Mouse (Mus musculus): ENCODE results near the gene Oaz2. TPM values are rescaled to one million over a fixed set of nuclear protein-coding genes. Genes with fewer than 3 reads are reported as not detected.

Gene Oaz2
- 23.4 TPM for total RNA-seq (2023)

DNA sequence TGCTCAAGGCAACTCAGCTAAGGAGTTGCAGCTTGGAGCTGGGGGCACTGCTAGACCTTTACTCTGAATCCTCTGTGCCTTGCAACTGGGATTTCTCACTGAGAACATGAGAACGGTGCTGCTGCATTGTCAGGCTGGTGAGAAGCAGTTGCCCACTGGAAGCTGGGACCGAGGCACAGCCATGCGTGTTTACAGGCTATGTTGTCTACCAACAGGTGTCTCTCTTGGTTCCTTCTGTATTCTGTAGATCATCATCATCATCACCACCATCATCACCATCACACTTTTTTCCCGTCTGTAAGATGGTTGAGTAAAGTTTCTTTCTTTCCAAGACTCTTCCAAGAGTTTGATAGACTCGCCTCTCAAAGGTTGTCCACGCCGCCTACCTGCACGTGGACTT lies at the start of gene Oaz2:
Gene Oaz2, plus strand, starts transcription at position 301 of the 400 bp plus-strand sequence.

DNA sequence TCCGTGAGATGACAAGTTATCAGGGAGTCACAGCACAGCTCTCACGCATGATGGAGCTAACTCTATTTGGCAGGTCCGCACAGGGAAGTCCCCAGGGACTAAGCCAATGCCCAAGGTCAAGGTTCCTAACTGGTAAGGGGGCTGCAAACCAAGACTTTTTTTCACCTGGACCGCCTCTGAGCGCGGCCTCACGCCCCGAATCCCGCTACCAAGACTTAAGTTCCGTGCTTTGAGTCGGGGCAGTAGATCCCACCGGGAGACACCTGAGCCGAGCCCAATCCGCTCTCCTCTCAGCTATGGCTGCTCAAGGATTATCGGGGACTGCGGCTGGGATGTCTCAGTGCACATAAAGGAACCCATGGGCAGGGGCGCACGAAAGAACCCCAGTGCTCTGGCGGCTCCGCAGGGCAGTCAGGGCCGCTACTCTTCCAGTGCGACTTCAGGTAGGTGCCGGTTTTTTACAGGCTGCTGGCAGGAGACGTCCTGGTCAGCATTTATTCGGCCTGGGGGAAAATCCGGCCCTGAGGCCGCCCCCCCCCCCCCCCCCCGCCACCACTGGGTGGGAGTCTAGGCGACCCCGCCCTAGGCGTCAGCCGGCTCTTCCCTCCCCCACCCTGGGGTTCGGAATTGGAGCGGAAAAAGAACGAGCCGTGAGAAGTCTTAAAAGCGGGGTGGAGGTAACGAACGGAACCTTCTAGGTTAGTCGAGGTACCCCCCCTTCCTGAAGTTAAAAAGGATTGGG lies 38.6 kb upstream of the Oaz2 start, which contains the start of gene Rbpms2:
Gene Rbpms2, plus strand, starts transcription at position 624 of the 742 bp plus-strand sequence.

Other genes with a start within 250 kb of the Oaz2 start
- not detected for gene Slc51b, start 245.0 kb upstream of the Oaz2 start, total RNA-seq (2023)
- gene Mtfmt, start 232.2 kb upstream of the Oaz2 start, total RNA-seq (2023), result 26.2 TPM
- gene Spg21, start 207.1 kb upstream of the Oaz2 start, total RNA-seq (2023), result 57.0 TPM
- not detected for gene Ankdd1a, start 147.8 kb upstream of the Oaz2 start, total RNA-seq (2023)
- gene Plekho2, start 88.0 kb upstream of the Oaz2 start, total RNA-seq (2023), result 46.0 TPM
- 1.9 TPM for gene Pif1, start 80.8 kb upstream of the Oaz2 start, total RNA-seq (2023)
- 0.79 TPM for gene Rbpms2, start 38.4 kb upstream of the Oaz2 start, total RNA-seq (2023)
- gene Zfp609, start 159.6 kb downstream of the Oaz2 start, total RNA-seq (2023), result 22.3 TPM
- 2.1 TPM for gene Pclaf, start 222.2 kb downstream of the Oaz2 start, total RNA-seq (2023)
- gene Trip4, start 240.8 kb downstream of the Oaz2 start, total RNA-seq (2023), result 22.9 TPM
- 62.1 TPM for gene Csnk1g1, start 240.9 kb downstream of the Oaz2 start, total RNA-seq (2023)